Mouse (Mus musculus) kidney, embryonic 14.5 days (tissue): ENCODE data around the gene Popdc2. TPM values are rescaled to one million over a fixed set of nuclear protein-coding genes. Genes with fewer than 3 reads are reported as not detected.

ENCODE experiments used
- ATAC-seq: fragments of 200-750 bp; cut with Nextera tagmentation; 2 replicates; pipeline ENCODE4 v1.8.0; 2017; ENCODE audit warnings: moderate number of reproducible peaks, mild to moderate bottlenecking, moderate TSS enrichment, moderate library complexity; ENCODE audit not compliant: low FRiP score, low TSS enrichment
- H3K27ac ChIP-seq: fragments of 300-500 bp; sonication (generic); 2 replicates; pipeline ENCODE4 v1.5.1; 2014; ENCODE audit warnings: low read depth, mild to moderate bottlenecking, low read length, moderate library complexity, mixed read lengths
- H3K27me3 ChIP-seq: fragments of 300-500 bp; sonication (generic); 2 replicates; pipeline ENCODE4 v1.6.1; 2014; ENCODE audit warnings: mild to moderate bottlenecking, low read length; ENCODE audit not compliant: control insufficient read depth, insufficient read depth
- H3K36me3 ChIP-seq: fragments of 300-500 bp; sonication (generic); 2 replicates; pipeline ENCODE4 v1.6.1; 2014; ENCODE audit warnings: low read length, mixed read lengths; ENCODE audit not compliant: control insufficient read depth, insufficient read depth
- H3K4me1 ChIP-seq: fragments of 300-500 bp; sonication (generic); 2 replicates; pipeline ENCODE4 v1.6.1; 2014; ENCODE audit warnings: low read length, mixed read lengths; ENCODE audit not compliant: control insufficient read depth, insufficient read depth
- H3K4me2 ChIP-seq: fragments of 300-500 bp; sonication (generic); replicated peaks from 2 replicates; pipeline ENCODE4 v1.6.1; 2014; ENCODE audit warnings: low read depth, mild to moderate bottlenecking, low read length
- H3K4me3 ChIP-seq: fragments of 300-500 bp; sonication (generic); 2 replicates; pipeline ENCODE4 v1.5.1; 2014; ENCODE audit warnings: mild to moderate bottlenecking, low read length
- H3K9ac ChIP-seq: fragments of 300-500 bp; sonication (generic); 2 replicates; pipeline ENCODE4 v1.6.1; 2014; ENCODE audit warnings: low read depth, mild to moderate bottlenecking, low read length, moderate library complexity
- H3K9me3 ChIP-seq: fragments of 300-500 bp; sonication (generic); 2 replicates; pipeline ENCODE4 v1.6.1; 2016; ENCODE audit warnings: low read length; ENCODE audit not compliant: control insufficient read depth
- WGBS: fragments of 180-500 bp; shearing (Covaris S2); extraction: QIAGEN DNeasy Blood & Tissue Kit; methylation state at CpG from one replicate; pipeline ENCODE4 v1.1.7; 2014; 5-methylcytosine and 5-hydroxymethylcytosine counted together
- polyA plus RNA-seq: library from polyadenylated mRNA; unstranded; fragments of >200 nt; fragmentation: Nextera tagmentation; extraction: Ambion mirVana; gene quantifications from 2 replicates; pipeline ENCODE4 v1.2.1, GENCODE M21; 2014

The Popdc2 gene
- polyA plus RNA-seq, 1 experiment from 2014 or later = 0.35 TPM

GRCm38 (mm10) chr16:38399076-38399475 is 37.1 kb downstream of the Popdc2 start:
- WGBS = 74% methylated on average over 3 of the region's 3 CpGs
- H3K4me2 ChIP-seq = no peak overlapping the region

GRCm38 (mm10) chr16:38399531-38400231 is 37.7 kb downstream of the Popdc2 start:
- 5% methylated on average over 17 of the region's 17 CpGs for WGBS
- ATAC-seq = peak; percentile 88
- Histone ChIP-seq H3K4me3 (peak overlapping the region; percentile 23), H3K9me3 (no peaks in the 10 kb centered on the region), H3K36me3 (no peaks in the 10 kb centered on the region), H3K27ac (peak overlapping the region; percentile 62), H3K9ac (peak overlapping the region; percentile 54), H3K4me1 (peaks cover 14% of the 10 kb centered on the region), H3K27me3 (no peaks in the 10 kb centered on the region), H3K4me2 (peak overlapping the region; percentile 51)

More at GRCm38 (mm10) chr16:38399076-38399475, 37.1 kb downstream of the Popdc2 start:
- Histone ChIP-seq H3K27ac (peak overlapping the region; percentile 62), H3K4me3 (no peak overlapping the region; the same call in 1 of the 2 replicates), H3K36me3 (no peaks in the 10 kb centered on the region), H3K27me3 (no peaks in the 10 kb centered on the region), H3K9me3 (no peaks in the 10 kb centered on the region), H3K9ac (0 out of 2 replicates have a peak overlapping the region, but pooled peaks have one; percentile 54), H3K4me1 (peaks cover 14% of the 10 kb centered on the region)
- ATAC-seq = peak; percentile 32; the same call in 1 of the 2 replicates

GRCm38 (mm10) chr16:38400311-38400960 is 38.4 kb downstream of the Popdc2 start:
- WGBS = 78% methylated on average over 9 of the region's 9 CpGs
- no peaks in the 10 kb centered on the region for H3K36me3 ChIP-seq
- ATAC-seq = peak; percentile 22; the same call in 1 of the 2 replicates
- peak overlapping the region; percentile 23 for H3K4me3 ChIP-seq
- H3K9ac ChIP-seq = peak overlapping the region; percentile 54
- no peaks in the 10 kb centered on the region for H3K27me3 ChIP-seq
- no peak overlapping the region for H3K27ac ChIP-seq
- H3K4me2 ChIP-seq = peak overlapping the region; percentile 51
- H3K4me1 ChIP-seq = peaks cover 14% of the 10 kb centered on the region
- no peaks in the 10 kb centered on the region for H3K9me3 ChIP-seq

- Histone ChIP-seq H3K27me3 (no peaks in the 10 kb centered on the region), H3K4me2 (no peak overlapping the region), H3K4me3 (no peak overlapping the region), H3K4me1 (peaks cover 14% of the 10 kb centered on the region), H3K9ac (no peak overlapping the region), H3K36me3 (no peaks in the 10 kb centered on the region), H3K9me3 (no peaks in the 10 kb centered on the region), H3K27ac (no peak overlapping the region)
- no peak for ATAC-seq
- whole genome bisulfite sequencing = 87% methylated on average over 6 of the region's 6 CpGs
These were observed 39.5 kb downstream of the Popdc2 start for GRCm38 (mm10) chr16:38401468-38401867.

- H3K36me3 ChIP-seq = no peaks in the 10 kb centered on the region
- no peak overlapping the region for H3K9ac ChIP-seq
- H3K4me2 ChIP-seq = no peak overlapping the region
- peaks cover 14% of the 10 kb centered on the region for H3K4me1 ChIP-seq
- no peak overlapping the region for H3K4me3 ChIP-seq
- H3K9me3 ChIP-seq = no peaks in the 10 kb centered on the region
- H3K27ac ChIP-seq = no peak overlapping the region
- ATAC-seq = no peak
- WGBS = 94% methylated on average over 7 of the region's 7 CpGs
- no peaks in the 10 kb centered on the region for H3K27me3 ChIP-seq
These were observed 41.6 kb downstream of the Popdc2 start for GRCm38 (mm10) chr16:38403639-38404038.

GRCm38 (mm10) chr16:38406293-38406692 is 44.3 kb downstream of the Popdc2 start:
- no peak for ATAC-seq

GRCm38 (mm10) chr16:38406708-38407107 is 44.7 kb downstream of the Popdc2 start:
- no peaks in the 10 kb centered on the region for H3K36me3 ChIP-seq
- H3K9ac ChIP-seq = no peak overlapping the region
- 89% methylated on average over 6 of the region's 6 CpGs for whole genome bisulfite sequencing
- H3K4me1 ChIP-seq = no peaks in the 10 kb centered on the region
- H3K4me2 ChIP-seq = no peak overlapping the region
- no peak for ATAC-seq
- no peaks in the 10 kb centered on the region for H3K9me3 ChIP-seq
- no peak overlapping the region for H3K4me3 ChIP-seq
- H3K27me3 ChIP-seq = no peaks in the 10 kb centered on the region
- no peak overlapping the region for H3K27ac ChIP-seq

More at GRCm38 (mm10) chr16:38406293-38406692, 44.3 kb downstream of the Popdc2 start:
- H3K9ac ChIP-seq = no peak overlapping the region
- no peaks in the 10 kb centered on the region for H3K4me1 ChIP-seq
- H3K4me3 ChIP-seq = no peak overlapping the region
- H3K27me3 ChIP-seq = no peaks in the 10 kb centered on the region
- H3K4me2 ChIP-seq = no peak overlapping the region
- 83% methylated on average over 5 of the region's 5 CpGs for WGBS
- no peak overlapping the region for H3K27ac ChIP-seq
- H3K9me3 ChIP-seq = no peaks in the 10 kb centered on the region
- H3K36me3 ChIP-seq = no peaks in the 10 kb centered on the region

GRCm38 (mm10) chr16:38407584-38407983 is 45.6 kb downstream of the Popdc2 start:
- 42% methylated on average over 5 of the region's 5 CpGs for WGBS
- Histone ChIP-seq H3K4me2 (no peak overlapping the region), H3K9ac (no peak overlapping the region), H3K36me3 (no peaks in the 10 kb centered on the region), H3K9me3 (no peaks in the 10 kb centered on the region), H3K27ac (no peak overlapping the region), H3K4me3 (no peak overlapping the region), H3K4me1 (no peaks in the 10 kb centered on the region), H3K27me3 (no peaks in the 10 kb centered on the region)
- no peak for ATAC-seq

GRCm38 (mm10) chr16:38408416-38408815 is 46.4 kb downstream of the Popdc2 start:
- no peak overlapping the region for H3K27ac ChIP-seq
- no peak overlapping the region for H3K4me2 ChIP-seq
- no peak overlapping the region for H3K4me3 ChIP-seq
- no peak for ATAC-seq
- no peaks in the 10 kb centered on the region for H3K36me3 ChIP-seq
- H3K27me3 ChIP-seq = no peaks in the 10 kb centered on the region
- H3K9me3 ChIP-seq = no peaks in the 10 kb centered on the region
- 98% methylated on average over 8 of the region's 8 CpGs for WGBS
- H3K4me1 ChIP-seq = no peaks in the 10 kb centered on the region
- no peak overlapping the region for H3K9ac ChIP-seq
